Mouse (Mus musculus): ENCODE measurements around the gene Gid4. TPM values are rescaled to one million over a fixed set of nuclear protein-coding genes. Genes with fewer than 3 reads are reported as not detected.

Gid4 gene
- total RNA-seq, 2 experiments from 2014 or later, result 21.0 to 23.6 TPM

Other genes with a start within 250 kb of the Gid4 start
- gene Srebf1, start 194.6 kb upstream of the Gid4 start, total RNA-seq (2021), result 10 to 100 TPM; 48.6 to 53.1 TPM
- 10 to 100 TPM; 37.4 to 45.6 TPM for gene Tom1l2, start 64.2 kb upstream of the Gid4 start, total RNA-seq (2021)
- 1 to 10 TPM; 1.0 to 1.8 TPM for gene Drc3, start 63.8 kb upstream of the Gid4 start, total RNA-seq (2021)
- 10 to 100 TPM; 29.3 to 31.7 TPM for gene Atpaf2, start 1.3 kb downstream of the Gid4 start, total RNA-seq (2021)
- gene Drg2, start 37.4 kb downstream of the Gid4 start, total RNA-seq (2021), result 10 to 100 TPM; 43.6 to 44.5 TPM
- under 1 TPM; 0.05 to 0.18 TPM for gene Myo15, start 52.2 kb downstream of the Gid4 start, total RNA-seq (2021)
- gene Alkbh5, start 119.2 kb downstream of the Gid4 start, total RNA-seq (2021), result 10 to 100 TPM; 70.0 to 74.3 TPM

Data from gastrocnemius, postnatal 4 days (tissue).